Mouse (Mus musculus) bone marrow macrophage, adult 2 months (primary cell): ENCODE measurements around the gene Dleu7. TPM values are rescaled to one million over a fixed set of nuclear protein-coding genes. Genes with fewer than 3 reads are reported as not detected.
A peak's percentile ranks its signal among the peaks of the same experiment; 100 is the strongest.

ENCODE experiments used
- H3K27ac ChIP-seq: 2 replicates; pipeline ENCODE4 v1.5.1; 2012; ENCODE audit warnings: low read depth, low read length; ENCODE audit not compliant: insufficient read depth
- H3K4me1 ChIP-seq: 2 replicates; pipeline ENCODE4 v1.6.1; 2012; ENCODE audit warnings: low read length; ENCODE audit not compliant: control insufficient read depth, insufficient read depth
- H3K4me3 ChIP-seq: 2 replicates; pipeline ENCODE4 v1.5.1; 2012; ENCODE audit warnings: mild to moderate bottlenecking, low read length, moderate library complexity; ENCODE audit not compliant: insufficient read depth
- CTCF ChIP-seq: IDR thresholded peaks from 2 replicates; pipeline ENCODE4 v1.5.1; 2012; ENCODE audit warnings: low read depth, mild to moderate bottlenecking, low read length, moderate library complexity
- POLR2A ChIP-seq: IDR thresholded peaks from 2 replicates; pipeline ENCODE4 v1.6.1; 2012; ENCODE audit warnings: mild to moderate bottlenecking, low read depth, low read length, borderline replicate concordance
- polyA plus RNA-seq: library from polyadenylated mRNA; stranded (reverse); fragments of >200 nt; gene quantifications from 2 replicates; pipeline ENCODE4 v1.2.4, GENCODE M21; 2012; ENCODE audit not compliant: missing spikeins, insufficient read depth, insufficient read length

The Dleu7 gene
- not detected in 2 replicates for polyA plus RNA-seq

DNA sequence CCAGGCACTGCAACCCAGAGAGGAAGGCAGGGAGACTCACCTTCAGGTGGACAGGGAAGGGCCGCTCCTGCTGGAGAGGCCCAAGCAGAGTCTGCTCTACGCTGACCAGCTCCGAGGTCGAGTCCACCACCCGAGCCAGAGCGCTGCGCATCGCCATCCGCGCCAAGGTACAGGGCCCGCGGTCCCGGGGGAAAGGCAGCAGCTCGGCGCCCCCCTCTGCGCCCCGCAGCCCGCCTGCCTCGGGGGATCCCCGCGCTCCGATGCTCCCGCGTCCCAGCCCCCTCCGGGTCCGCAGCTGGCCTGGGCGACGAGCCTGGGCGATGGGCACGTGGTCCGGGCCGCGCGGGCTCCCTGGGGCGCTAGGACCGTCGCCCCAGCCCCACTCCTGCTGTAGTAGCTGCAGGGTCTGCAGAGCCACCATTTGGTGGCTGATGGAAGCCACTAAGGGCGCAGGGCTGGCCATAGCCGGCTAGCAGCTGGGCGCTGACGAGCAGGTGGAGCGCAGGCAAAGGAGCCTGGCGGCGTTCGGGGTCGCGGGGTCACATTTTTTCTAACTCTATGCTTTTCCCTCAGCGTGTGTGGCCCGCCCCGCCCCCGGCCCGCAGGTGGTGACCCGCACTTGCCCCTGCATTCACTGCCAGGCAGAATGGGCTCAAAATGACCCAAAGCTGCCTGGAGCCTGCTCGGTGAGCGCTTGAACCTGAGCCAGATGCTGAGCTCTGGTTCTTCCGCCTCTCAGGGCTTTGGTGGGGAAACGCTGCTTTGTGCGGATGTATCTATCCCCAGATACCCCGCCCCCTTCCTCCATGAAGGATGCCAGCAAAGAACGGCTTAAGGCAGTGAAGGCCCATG, at the start of gene Dleu7, which contains the start of gene Rnaseh2b:
Dleu7 (minus strand) TSS at position 560 of the 852 bp plus-strand sequence.
Rnaseh2b (plus strand) TSS at position 102 of the 852 bp plus-strand sequence.
- Histone ChIP-seq H3K27ac (no peak within 1 kb of the TSS), H3K4me1 (peaks cover 5% of the 10 kb centered on the region), H3K4me3 (peak within 1 kb of the TSS; percentile 25)
- TF ChIP-seq POLR2A (no peak), CTCF (no peak)

DNA sequence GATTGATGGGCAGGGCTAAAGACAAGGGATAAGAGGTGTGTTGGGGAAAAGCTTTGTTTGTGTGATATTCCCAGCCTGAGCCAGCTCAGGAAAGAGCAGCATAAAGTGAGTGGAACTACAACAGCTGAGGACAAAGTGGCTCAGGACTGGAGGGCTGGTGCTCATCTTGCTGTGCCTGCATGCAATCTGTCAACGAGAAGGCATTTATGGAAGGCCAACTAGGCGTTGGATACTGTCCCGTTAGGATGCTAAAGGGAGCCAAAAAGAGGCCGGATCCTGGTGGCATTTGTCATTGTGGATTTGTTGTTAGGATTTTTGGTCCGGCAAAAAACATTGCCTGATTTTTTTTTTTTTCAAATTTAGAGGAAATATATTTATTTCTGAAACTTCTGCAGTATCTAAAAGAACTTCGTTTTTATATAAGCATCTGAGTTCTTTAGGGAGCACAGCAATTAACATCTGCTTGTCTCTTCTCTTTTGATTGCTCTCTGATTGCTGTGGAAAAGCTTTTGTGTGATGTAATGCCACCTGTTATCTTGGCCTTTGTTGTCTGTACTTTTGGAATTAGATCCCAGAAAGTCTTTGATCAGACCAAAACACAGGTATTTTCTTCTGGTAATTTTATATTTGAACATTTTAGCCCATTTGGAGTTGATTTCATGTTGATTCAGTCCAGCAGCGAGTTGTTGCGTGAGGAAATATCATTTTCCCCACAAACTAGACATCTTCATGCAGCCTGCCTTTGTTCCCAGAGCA, 49.2 kb upstream of the Dleu7 start:
- TF ChIP-seq POLR2A (no peak), CTCF (no peak)
- Histone ChIP-seq H3K4me1 (peaks cover 34% of the 10 kb centered on the region), H3K27ac (peak overlapping the region; percentile 66), H3K4me3 (no peak overlapping the region)

DNA sequence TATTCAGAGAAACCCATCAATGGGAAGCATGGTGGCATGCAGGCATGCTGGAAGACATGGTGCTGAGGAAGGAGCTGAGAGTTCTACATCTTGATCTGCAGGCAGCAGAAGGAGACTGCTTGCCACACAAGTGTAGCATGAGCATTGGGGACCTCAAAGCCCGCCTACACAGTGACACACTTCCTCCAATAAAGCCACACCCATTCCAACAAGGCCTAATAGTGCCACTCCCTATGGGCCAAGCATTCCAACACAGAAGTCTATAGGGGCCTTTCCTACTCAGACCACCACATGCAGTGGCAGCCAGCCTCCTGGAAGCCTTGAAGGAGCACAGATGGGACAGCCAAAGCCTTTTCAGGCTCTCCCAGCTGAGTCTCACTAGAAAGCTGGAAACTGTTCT, 46.3 kb upstream of the Dleu7 start:
- TF ChIP-seq POLR2A (no peak), CTCF (no peak)
- no peak overlapping the region for H3K27ac ChIP-seq
- peaks cover 28% of the 10 kb centered on the region for H3K4me1 ChIP-seq
- no peak overlapping the region for H3K4me3 ChIP-seq

DNA sequence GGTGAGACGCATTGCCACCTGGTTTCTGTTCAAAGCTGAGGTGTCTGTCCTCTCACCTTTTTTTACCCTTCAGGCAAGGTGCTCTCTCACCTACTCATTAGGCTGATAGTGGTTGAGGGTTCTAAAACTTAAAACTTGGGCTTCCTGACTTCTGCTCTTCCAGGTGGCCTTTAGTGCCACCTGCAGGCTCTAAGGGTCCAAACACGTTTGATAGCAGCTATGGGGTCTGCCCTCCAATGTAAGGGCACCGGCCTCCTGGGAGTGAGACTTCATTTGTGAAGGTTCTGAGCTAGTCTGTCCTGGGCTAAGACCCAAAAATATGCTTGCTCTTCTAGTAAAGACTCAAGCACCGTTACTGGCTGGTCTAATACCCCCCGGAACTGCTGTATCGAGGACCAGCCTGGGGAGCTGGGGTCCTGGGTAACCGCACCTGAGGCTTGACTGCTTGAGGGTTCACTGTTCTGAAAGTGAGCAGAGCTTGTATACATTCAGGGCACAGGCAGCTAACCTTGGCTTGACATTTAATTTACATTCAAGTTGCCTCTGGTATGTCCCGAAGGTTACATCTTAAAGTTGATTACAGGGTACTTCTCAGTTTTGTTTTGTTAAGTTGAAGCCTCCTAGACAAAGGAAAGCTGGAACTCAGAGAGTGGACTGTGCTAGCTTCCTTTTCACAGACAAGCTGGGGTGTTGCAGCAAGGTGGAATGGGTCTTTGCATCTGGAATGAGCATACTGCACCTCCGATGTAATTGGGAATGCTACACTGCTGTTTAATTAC, 41.3 kb upstream of the Dleu7 start:
- Histone ChIP-seq H3K4me3 (no peak overlapping the region), H3K4me1 (peaks cover 21% of the 10 kb centered on the region), H3K27ac (no peak overlapping the region)
- TF ChIP-seq CTCF (no peak), POLR2A (no peak)

DNA sequence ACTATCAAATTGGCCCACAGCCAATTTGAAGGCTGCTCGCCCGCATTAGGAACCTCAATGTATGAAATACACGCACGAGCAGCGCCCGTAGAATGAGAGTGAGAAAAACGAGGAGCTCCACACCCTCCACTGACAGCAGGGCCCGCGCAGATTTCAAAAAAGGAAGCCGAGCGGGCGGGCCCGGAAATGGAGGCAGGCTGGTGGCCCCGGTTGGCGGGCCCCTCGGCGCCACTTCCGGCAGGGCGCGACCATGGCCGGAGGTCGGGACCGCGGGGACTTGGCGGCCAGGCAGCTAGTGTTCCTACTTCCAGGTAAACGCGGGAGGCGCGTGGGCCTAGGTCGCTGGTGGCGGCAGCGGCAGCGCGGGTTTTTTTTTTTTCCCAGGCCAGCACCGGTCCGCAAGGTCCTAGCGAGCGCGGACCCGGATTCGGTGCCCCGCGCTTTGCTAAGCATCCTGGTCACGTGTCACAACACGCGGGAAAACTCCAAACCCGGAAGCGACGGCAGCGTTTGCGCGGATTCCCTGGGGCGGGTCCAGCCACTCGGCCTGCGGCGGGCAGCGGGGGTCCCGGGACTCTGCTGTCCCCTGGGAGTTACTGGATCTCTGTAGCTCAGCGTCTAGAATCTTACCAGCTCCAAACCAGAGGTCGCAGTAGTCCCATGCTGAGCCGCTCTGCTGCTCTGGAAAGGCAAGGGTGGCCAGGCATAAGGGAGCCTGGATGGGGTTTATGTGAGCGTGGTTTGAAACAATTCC, 39.2 kb upstream of the Dleu7 start:
- TF ChIP-seq CTCF (no peak), POLR2A (0 out of 2 replicates have a peak, but pooled peaks have one; percentile 34)
- peaks cover 26% of the 10 kb centered on the region for H3K4me1 ChIP-seq

DNA sequence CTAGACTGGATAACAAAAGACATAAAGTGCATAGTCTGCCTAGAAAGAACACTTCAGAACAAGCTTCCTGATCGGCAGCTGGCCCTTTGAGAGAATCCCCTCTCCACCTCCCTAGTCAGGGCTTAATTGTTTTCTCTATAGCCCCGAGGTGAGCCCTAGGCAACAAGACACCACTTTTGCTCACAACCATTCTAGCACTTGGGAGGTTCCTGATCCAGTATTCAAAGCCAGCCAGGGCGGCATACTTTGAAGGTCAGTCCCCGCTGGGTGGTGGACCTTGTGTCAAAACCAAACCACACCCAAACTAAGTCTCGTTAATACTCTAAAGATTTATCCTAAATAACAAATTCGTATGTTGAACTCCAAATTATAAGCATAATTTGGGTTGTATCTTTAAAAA, 38.6 kb upstream of the Dleu7 start:
- H3K27ac ChIP-seq = peak overlapping the region; percentile 38; the same call in 1 of the 2 replicates
- H3K4me3 ChIP-seq = peak overlapping the region; percentile 82
- H3K4me1 ChIP-seq = peaks cover 26% of the 10 kb centered on the region
- TF ChIP-seq CTCF (no peak), POLR2A (no peak)

More for the DNA sequence above, 39.2 kb upstream of the Dleu7 start:
- peak overlapping the region; percentile 82 for H3K4me3 ChIP-seq
- peak overlapping the region; percentile 65 for H3K27ac ChIP-seq

DNA sequence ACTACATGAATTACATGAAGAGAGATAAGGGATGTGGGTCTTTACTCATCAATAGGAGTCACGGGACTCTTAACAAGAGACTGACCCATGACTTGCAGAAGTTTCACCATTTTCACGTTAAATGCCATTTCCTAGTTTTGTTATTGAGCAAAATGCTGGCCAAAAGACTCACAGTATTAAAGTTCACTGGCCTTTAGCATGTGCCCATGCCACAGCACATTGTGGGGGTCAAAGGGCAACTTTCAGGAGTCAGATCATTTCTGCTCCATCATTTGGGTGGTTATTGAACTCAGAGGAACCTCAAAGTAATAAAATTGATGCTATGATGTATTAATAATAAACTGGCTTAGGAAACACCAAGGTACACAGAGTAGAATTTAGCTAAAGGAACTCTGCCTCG, 36.8 kb upstream of the Dleu7 start:
- no peak overlapping the region for H3K27ac ChIP-seq
- peaks cover 22% of the 10 kb centered on the region for H3K4me1 ChIP-seq
- TF ChIP-seq CTCF (no peak), POLR2A (no peak)
- no peak overlapping the region for H3K4me3 ChIP-seq

DNA sequence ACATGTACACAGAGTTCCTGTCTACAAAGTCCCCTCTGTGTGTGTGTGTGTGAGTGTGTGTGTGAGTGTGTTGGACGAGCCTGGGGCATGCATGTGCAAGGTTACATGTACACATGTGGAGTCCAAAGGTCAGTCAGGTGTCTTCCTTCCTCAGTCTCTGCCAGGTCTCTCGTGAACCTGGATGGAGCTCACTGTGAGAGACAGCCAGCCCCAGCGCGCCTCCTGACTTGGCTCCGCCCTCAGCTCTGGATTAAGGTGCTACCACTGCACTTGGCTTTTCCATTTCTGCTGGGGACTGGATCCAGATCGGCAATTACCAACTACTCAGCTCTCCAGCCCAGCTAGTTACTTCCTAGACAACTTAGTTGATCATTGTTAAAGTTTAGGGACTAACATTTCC, 35.8 kb upstream of the Dleu7 start:
- Histone ChIP-seq H3K4me3 (no peak overlapping the region), H3K27ac (peak overlapping the region; percentile 28), H3K4me1 (peaks cover 22% of the 10 kb centered on the region)
- TF ChIP-seq CTCF (no peak), POLR2A (no peak)
